Mouse (Mus musculus): ENCODE results near the gene Prkca.

DNA sequence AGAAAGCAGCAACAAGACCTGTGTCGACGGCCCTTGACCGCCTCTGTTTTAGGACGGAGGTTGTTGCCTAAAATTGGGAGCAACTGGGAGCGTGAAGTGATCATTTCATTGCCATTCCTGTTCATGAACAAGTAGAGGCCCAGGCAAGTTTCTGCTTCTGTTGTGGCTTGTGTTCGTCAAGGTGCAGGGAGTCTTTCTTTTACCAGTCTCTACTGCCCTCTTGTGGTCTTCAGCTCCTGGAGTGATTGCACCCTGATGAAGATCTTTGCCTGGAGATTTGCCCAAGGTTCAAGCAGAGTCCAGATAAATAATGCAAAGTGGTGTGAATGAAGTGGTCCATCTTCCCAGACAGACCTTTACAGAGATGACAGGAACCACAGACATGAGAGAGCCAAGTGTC, 349.2 kb downstream of the Prkca start:
- no peak for TF ChIP-seq CTCF (IDR thresholded peaks at IDR 0.05; ENCODE audit: insufficient read depth, low read depth, low read length)
- no peak for TF ChIP-seq POLR2A (IDR thresholded peaks at IDR 0.05; ENCODE audit: insufficient read depth, low read depth, low read length)

Measured in olfactory bulb, adult 2 months (tissue).